Mouse (Mus musculus) kidney, adult 18-20 months (tissue): ENCODE data around the gene Arhgef3.
A peak's percentile ranks its signal among the peaks of the same experiment; 100 is the strongest.

Experiments used
- DNase-seq: peaks from one replicate; pipeline ENCODE4 v3.0.0; 2021

Arhgef3 gene

DNA sequence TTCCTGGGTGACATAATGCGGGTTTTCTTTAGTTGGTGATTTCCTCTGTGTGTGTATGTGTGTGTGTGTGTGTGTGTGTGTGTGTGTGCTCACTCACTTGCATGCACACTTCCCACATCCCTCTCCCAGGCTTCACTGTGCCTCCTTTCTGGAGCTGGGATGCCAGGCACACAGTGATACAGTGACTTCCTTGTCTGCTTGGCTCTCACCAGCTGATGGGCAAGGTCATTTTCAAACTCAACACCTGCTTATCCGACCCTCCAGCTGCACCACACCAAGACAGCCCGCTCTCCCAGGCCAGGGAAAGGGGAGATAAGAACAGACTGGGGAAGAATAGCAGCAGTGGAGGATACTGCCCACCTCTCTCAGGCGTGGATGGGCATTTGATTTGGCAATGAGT, 52.5 kb downstream of the Arhgef3 start:
- no peak for DNase-seq

DNA sequence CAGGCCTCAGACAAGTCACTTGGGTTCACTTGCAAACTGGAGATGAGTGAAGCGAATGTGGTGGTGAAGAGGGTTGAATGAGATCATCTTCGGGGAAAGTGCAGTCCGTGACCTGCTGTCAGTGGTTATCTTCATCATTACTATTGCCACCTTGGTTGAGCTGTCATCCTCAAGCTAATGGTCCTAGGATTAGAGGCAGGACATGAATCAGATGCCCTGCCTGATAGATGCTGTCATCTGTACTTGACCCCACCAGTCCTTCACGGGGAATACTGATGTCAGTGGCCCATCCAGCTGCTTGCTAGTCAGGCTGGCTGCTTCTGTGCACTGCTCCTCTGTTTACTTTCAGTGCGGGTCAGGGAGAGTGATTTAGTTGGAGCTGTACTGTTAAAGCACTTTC, 53.7 kb downstream of the Arhgef3 start:
- no peak for DNase-seq

DNA sequence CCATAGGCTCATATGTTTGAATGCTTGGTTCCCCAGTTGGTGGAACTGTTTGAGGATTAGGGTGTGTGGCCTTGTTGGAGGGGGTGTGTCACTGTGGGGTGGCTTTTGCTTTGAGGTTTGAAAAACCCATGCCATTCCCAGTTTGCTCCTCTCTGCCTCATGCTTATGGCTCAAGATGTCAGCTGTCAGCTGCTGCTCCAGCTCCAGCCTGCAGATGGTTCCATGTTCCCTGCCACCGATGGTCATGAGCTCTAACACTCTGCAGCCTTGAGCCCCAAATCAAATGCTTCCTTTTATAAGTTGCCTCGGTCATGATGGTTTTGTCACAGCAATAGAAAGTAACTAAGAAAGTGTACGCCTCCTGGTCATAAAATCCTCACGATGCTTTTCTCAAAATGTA, 54.6 kb downstream of the Arhgef3 start:
- DNase-seq = no peak

DNA sequence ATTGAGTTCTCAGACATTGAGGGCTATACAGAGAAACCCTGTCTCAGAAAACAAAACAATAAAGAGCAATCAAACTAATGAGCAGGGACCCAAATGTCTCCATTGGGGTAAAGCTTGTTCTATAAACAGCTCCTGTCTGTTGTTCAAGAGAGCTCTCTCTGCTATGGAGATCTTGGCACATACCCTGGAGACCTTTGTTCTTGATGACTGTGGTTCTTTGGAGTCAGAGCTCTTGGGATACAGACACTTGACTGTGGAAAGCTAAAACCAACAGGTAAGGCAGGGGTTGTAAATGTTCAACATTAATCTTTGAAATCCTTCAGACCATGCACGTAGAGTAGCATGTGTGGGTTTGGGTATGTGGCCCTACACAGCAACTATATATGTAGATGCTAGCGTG, 55.7 kb downstream of the Arhgef3 start:
- DNase-seq = no peak

DNA sequence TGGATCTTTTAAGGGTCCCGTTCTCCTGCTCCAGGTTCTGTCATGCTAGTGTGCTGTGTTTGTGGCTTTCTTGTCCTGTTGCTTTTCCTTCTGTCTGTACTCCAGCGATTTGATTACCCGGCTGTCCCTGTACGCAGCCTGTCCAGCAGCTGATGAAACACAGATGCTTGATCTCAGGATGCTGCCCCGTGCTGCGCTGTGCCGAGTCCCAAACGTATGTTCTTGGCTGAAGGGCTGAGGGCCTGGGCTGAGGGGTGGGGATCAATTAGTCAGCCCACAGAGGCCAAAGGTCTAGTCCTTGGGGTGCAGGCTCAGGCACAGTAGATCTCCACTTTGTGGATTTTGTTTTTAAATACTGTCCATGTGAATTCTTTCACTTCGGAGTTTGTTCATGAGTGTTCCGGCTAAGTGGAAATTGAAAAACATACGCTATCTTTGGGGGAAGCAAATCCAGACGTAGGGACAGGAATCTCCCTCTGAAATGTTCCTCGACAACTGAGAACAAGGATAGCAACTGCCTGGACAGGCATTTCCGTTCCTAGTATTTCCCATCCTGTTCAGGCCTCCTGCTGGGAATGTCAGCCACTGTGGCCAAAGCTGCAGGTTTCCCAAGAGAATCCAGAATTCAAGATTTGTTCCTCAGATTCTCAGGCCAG, 56.6 kb downstream of the Arhgef3 start:
- DNase-seq = peak; percentile 25

DNA sequence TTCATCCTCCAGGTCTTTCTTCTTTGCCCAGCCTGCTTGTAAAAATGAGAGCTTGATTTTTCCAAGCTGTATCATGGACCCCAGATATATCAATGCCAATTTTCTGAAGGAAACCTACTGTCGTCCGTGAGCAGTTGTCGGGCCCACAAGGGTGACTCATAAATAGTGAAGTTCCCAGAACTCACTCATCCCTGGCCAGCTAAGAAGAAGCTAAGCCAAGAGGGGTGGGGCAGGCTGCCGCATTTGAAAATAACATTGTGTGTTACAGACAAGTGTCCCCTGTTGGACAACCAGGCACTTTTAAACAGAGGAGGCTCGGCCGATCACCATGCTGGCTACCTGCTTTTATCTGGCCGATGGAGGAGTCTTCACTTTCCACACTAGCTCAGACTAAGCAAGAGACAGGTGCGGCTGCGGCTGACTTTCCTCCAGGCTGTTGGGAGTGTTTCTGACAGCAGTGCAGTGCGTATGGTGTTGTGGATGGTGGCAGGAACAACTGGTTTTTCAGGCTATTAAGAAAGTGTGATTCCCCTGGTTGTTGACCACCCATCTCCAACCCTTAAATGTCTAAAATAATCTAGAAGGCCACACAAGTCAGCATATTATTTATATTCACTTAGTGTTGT, 58.6 kb downstream of the Arhgef3 start:
- peak; percentile 60 for DNase-seq

DNA sequence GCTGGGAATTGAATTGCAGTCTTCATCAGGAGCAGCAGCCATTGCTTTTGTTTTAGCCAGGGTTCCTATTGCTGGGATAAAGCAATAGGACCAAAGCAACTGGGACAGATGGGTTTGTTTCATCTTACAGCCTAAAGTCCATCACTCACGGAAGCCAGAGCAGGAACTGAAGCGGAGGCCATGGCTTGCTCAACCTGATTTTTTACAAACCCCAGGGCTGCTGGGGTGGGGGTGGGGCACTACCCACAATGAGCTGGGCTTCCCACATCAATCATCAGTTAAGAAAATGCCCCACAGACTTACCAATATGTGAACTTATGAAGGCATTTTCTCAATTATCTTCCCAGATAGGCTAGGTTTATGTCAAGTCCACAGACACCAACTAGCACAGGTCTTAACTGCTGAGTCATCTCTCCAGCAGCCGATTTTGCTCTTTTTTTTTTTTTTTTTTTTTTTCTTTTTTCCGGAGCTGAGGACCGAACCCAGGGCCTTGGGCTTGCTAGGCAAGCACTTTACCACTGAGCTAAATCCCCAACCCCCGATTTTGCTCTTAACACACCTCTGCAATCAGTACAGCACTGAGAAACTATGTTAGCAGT, 59.6 kb downstream of the Arhgef3 start:
- no peak for DNase-seq

DNA sequence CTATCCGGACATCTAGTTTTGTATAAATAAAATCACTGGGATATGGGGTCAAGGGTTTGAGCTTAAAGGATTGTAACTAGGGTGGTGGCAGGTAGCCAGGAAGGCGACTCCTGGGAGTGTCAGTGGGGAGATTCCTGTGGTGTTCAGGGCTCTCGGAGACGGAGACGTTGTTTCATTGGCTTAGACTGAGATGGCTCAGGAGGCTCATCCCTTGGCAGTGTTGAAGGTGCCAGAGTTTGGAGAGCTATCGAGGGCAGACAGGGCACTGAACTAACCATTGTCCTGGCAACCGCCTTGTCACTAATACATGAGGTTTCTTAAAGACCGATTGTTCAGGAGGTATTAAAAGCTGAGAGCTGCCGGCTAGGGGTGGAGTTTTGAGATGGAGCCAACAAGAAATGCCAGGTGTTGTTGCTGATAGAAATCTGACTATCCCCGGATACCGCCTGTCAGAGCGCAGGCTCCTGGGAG, 60.2 kb downstream of the Arhgef3 start:
- peak; percentile 65 for DNase-seq

DNA sequence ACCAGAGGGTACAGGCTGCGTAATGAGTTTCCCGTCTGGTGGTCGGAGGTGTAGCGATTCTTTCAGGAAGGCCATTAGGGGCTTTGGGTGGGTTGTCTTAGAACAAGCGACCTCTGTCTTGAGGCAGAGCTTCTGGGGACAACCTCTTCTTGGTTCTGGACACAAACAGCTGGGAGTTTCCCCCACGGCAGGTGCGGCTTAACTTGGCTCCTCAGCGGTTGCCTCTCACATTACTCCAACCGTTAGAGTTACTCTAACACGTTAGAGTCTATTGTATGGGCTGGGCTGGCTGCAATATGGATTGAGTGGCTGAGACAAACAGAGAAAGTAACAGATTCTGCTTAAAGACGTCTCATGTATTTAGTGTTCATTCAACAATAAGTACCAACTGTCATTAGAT, 60.6 kb downstream of the Arhgef3 start:
- no peak for DNase-seq

DNA sequence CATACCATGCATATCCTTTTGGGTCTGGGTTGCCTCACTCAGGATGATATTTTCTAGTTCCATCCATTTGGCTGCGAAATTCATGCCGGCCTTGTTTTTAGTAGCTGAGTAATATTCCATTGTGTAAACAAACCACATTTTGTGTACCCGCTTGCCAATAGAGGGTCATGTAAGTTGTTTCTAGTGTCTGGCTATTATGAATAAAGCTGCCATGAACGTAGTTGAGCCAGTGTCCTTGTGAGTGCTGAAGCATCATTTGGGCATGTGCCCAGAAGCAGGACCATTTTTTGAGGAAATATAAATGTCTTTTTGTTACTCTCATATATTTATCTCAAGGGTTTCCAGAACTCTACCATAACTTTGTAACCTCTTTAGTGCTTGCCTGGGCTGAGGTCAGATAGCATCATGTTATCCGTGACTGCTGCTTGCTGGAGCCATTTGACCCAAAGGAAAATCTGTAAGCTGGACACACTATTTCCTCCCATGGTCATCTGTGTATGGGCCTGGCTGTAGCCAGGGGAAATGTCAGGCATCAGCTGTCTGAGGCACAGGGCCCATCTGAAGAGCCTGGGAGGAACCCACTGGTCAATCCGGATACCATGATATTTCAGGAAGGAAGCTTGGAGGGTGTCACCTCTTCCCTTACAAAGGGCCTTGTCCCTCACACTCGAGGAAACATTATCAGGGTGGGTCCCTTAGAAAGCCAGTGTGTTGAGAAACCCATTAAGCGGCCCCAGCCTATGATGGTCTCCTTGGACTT, 63.3 kb downstream of the Arhgef3 start:
- DNase-seq = no peak

DNA sequence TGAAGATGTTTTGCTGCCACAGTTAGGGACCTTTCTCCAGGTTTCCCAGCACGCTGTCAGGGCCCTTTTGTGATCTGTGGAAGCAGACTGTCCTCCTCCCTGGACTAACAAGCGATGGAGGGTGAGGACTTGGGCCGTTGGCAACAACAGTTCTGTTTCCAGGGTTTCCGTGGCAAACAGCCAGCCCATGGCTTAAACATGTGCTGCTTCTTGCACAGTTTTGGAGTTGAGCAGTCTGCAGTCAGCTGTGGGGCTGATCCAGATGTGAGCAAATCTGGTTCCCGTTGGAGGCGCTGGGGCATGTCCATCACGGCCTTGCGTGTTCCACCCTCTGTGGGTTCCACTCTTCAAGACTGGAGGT, 63.8 kb downstream of the Arhgef3 start:
- peak; percentile 81 for DNase-seq

DNA sequence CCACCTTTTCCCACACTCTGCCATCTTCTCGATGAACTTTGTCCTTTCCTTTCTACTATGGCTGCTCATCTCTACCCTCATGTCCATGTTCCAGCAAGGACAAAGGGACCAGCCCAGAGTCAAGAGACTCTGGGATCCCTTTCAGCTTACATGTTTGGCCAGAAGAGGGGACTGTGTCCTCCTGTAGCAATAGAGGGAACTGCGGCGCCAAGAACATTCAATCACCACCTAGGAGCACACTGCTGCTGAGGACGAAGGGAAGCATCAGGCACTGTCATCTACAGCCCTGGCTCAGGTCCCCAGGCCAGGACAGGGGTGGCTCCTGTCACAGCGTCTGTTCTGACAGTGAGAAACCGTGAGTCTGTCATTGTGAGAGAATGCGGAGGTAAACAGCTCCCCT, 65.1 kb downstream of the Arhgef3 start:
- DNase-seq = no peak

DNA sequence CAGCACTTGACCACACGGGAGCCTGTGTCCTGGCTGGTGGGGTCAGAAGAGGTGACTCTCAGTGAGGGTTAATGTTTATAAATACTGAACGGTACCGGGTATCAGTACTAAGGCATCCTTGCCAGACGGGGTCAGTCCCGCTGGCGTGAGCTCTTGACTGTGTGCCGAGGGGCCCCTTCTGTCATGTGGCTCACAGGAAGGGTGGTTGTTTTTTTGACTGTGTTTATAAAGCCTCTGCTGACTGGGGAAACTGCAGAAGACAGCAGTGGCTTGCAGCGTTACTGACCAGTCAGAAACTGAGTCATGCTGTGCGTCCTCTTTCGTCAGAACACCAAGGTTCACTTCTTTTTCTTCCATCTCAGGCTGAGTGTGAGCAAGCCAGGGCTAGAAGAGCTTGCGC, 67.4 kb downstream of the Arhgef3 start:
- peak; percentile 82 for DNase-seq

DNA sequence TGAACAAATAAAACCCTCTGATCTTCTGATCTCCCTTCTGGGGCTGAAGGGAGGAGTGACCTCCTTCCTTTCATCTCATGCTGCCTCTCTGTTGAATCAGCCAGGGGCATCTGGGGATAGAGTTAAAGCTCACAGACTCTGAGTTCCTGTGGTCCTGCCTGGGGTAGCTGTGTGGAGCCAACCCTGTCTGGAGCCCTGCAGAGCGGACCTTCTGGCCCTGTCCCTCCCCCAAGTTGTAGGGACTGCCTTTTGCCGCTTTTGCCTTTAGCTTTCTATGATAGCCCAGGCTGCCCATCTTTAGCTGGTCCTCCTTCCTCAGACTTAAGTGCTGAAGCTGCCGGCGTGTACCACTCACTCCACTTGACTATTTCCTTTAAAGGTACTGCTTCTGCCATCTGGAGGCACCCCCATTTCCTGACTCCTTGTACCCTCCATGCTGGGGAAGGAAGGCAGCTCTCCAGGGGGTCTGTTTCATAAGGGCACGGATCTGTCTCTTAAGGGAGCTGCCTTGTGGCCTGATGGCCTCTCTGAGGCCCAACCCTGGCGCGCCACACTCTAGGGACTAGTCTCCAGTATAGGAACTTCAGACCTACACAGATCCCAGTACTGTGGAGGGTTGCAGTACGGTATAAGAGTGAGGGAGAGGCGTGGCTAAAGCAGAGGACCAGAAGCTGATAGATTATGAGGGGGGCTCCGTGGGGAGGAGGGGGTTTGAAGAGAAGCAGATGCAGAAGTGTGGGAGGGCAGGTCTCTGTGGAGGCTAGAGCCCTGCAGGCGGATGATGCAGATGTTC, 68.1 kb downstream of the Arhgef3 start:
- DNase-seq = no peak

DNA sequence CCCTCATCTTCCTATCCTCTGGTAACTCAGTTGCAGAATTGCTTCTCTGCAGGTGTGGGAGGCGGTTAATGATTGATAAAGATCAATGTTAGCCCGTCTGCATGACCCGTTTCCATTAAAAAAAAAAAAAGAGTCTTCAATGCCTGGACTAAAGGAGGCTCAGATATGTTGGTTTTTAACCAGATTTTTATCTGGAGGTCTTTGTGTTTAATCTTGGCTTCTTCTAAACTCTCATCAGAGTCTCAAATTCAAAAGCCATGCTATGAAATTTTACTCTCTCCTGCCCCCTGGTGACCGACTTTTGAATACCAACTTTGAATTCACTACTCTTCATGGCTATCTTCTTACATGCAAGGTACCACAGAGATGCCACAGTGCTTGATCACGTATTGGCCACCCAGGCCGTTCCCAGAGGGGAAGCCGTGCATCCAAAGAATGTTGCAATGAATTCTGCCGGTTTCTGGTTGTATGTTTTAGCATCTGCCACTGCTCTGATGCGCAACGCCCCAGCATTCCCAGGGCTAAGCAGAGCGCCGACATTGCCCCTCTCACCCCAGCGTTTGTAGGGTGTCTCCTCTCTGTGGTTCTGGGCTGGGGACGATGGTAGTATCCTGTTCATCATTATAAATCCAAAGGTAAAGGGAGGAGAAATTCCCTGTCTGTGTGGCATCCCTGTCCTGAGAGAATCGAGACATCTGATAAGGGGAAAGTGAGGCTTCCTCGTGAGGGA, 69.0 kb downstream of the Arhgef3 start:
- peak; percentile 71 for DNase-seq

DNA sequence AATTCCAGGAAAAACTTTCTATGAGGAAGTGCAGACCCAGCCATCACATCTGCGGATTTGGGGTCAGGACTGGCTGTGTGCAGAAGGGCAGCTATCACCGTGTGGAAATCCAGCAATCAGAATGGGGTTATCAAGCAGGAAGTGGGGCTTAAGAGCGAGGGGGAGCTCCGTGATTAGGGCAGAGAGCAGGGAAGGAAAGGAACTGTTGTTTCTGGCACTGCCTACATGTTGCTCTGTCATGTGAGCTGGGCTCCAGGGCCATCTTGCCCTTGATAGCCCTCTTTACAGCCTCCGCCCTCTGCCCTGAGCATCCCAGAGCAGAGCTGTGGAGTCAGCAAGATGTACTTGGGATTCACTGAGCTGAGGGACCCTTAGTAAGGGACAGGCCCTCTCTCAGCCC, 71.2 kb downstream of the Arhgef3 start:
- DNase-seq = no peak

DNA sequence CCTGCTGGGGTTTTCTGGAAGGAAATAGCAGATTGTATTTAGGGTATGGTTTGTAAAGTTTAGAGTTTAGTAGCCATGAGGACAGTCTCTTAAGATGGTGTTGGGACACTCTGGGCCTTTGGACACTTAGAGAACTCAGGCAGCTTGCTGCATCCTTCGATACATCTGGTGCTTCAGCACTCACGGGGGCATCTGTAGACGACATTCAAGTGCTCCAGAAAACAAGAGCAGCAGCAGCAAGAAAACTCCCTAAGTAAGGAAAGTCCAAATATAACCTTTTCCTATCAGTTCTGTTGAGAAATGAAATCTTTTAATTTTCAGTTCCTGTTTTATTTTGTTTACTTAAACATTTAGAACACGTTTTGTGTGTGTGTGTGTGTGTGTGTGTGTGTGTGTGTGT, 71.9 kb downstream of the Arhgef3 start:
- no peak for DNase-seq

DNA sequence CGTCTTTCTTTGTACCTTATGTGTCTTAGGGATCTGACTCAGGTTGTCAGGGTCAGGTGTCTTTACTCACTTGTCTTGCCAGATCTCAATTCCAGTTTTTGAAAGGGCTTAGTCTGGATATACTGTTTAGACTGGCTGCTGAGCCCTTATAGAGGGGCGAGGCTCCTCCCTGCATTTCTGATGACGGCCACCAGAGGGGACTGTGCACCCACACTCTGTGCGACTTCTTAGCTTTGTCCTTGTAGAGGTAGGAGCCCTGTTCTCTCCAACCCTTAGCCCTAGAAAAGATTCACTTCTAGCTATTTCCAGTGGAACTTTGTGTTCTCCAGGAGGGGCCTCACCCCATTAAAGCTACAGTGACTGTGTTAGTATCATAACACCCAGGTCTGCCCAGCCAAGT, 72.3 kb downstream of the Arhgef3 start:
- peak; percentile 87 for DNase-seq

DNA sequence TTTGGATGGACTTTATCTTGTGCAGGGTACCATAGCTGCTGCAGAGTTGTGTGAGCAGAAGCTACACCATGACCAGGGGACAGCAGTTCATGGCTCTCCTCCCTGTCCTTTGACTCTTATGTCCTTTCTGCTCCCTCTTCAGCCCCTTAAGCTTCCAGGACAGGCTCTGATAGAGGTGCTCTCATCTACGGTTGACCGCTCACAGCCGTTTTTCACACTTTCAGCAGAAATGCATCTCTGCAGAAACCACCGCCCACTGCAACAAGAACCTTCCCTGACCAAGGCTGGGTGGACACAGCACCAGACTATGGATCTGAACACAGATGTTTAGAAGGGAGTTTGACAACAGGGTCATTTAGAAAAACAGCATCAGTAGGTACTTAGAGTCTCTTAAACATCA, 73.2 kb downstream of the Arhgef3 start:
- no peak for DNase-seq

DNA sequence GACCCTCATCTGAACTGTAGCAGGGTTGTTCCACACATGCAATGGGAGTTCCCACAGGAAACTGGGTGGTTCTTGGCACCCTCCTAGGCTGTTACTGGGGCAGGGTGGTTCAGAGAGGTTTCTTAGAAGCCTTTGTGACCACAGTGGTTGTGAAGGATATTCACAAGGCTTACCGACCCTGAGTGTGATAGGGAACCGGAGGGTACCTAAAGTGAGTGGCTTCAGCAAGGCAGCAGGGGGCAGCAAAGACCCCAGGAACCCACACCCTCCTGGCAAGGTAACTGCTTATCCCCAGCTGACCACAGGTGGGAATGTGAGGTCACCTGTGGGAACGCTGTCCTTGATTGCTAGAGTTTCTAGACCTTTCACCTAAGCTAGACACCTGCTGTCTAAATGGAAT, 77.8 kb downstream of the Arhgef3 start:
- peak; percentile 48 for DNase-seq

DNA sequence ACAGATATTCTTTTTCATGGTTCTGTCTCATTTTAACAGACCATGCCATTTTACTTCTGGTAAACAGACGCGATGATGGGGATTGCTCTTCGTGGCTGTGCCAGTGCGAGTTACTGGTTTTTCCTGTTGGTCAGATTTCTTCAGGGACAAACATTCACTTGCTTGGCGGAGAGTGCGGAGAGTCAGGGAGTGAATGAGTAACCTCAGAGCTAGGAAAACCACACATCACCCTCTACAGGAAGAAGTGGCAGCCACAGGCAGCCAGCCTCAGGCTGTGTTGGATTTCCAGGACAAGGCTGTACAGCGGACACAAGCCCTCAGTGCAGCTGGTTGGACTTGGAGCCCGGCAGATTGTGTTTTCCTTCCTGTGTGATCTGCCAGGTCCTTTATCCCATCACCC, 82.3 kb downstream of the Arhgef3 start:
- peak; percentile 31 for DNase-seq

DNA sequence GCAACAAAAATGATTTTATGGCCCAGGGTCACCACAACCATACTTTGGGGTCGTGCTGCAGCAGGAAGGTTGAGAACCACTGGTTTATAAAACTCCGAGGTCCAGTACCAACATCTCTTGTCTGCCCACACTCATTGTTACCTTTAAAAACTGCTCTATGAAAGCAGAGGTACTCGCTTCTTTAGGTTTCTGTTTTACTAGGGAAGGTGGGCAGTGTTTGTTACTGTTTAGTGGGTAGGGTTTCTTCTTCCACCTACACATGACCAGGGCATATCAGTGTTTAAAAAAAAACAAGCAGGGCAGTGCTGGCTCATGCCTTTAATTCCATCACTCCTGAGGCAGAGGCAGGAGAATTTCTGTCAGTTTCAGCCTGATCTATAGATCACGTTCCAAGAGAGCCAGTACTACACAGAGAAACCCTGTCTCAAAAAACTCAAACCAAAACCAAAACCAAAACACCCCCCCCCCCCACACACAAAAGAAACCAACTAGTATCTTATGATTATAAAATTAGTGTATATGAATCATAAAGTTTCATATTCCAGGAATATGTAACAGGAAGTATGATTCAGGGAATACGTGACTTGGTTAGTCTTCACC, 83.9 kb downstream of the Arhgef3 start:
- DNase-seq = no peak
